Mouse (Mus musculus) CD4-positive helper T cell, adult 2 months (primary cell): Measurements from ENCODE around the gene Slc39a11.

ENCODE experiments used
- DNase-seq: peaks from one replicate; pipeline ENCODE4 v3.0.0-alpha.2; 2012; ENCODE audit warnings: low read depth, missing footprints, low spot score

Gene Slc39a11

GRCm38 (mm10) chr11:113360049-113360835, 289.6 kb downstream of the Slc39a11 start:
- no peak for DNase-seq

- DNase-seq = no peak
Observed at GRCm38 (mm10) chr11:113355932-113356331, 293.9 kb downstream of the Slc39a11 start.

- DNase-seq = no peak
Observed at GRCm38 (mm10) chr11:113352085-113352815, 297.6 kb downstream of the Slc39a11 start.

- no peak for DNase-seq
Observed at GRCm38 (mm10) chr11:113350583-113350982, 299.3 kb downstream of the Slc39a11 start.

- DNase-seq = no peak
Observed at GRCm38 (mm10) chr11:113346895-113347514, 302.9 kb downstream of the Slc39a11 start.

GRCm38 (mm10) chr11:113339770-113340169, 310.1 kb downstream of the Slc39a11 start:
- DNase-seq = peak; percentile 34

GRCm38 (mm10) chr11:113338581-113338980, 311.3 kb downstream of the Slc39a11 start:
- DNase-seq = no peak

GRCm38 (mm10) chr11:113335706-113336105, 314.2 kb downstream of the Slc39a11 start:
- no peak for DNase-seq

GRCm38 (mm10) chr11:113334444-113334881, 315.4 kb downstream of the Slc39a11 start:
- DNase-seq = no peak

GRCm38 (mm10) chr11:113333535-113333934, 316.3 kb downstream of the Slc39a11 start:
- no peak for DNase-seq

GRCm38 (mm10) chr11:113330061-113330591, 319.8 kb downstream of the Slc39a11 start:
- DNase-seq = no peak

GRCm38 (mm10) chr11:113327499-113328062, 322.3 kb downstream of the Slc39a11 start:
- no peak for DNase-seq

- DNase-seq = peak; percentile 50
Observed at GRCm38 (mm10) chr11:113326387-113327011, 323.4 kb downstream of the Slc39a11 start.

- DNase-seq = no peak
Observed at GRCm38 (mm10) chr11:113321601-113322000, 328.3 kb downstream of the Slc39a11 start.

- no peak for DNase-seq
Observed at GRCm38 (mm10) chr11:113309265-113309951, 340.5 kb downstream of the Slc39a11 start.

- DNase-seq = no peak
Observed at GRCm38 (mm10) chr11:113308256-113308941, 341.5 kb downstream of the Slc39a11 start.

GRCm38 (mm10) chr11:113303204-113303603, 346.7 kb downstream of the Slc39a11 start:
- DNase-seq = no peak

- DNase-seq = no peak
Observed at GRCm38 (mm10) chr11:113299492-113299891, 350.4 kb downstream of the Slc39a11 start.

- peak; percentile 55 for DNase-seq
Observed at GRCm38 (mm10) chr11:113297765-113298164, 352.1 kb downstream of the Slc39a11 start.
